Mouse (Mus musculus) brain, adult 2 months (tissue): Measurements from ENCODE around the gene Apopt1.
"Not testable (repeated sequence)": the region's sequence is repeated elsewhere in the genome, so short reads cannot be mapped to it uniquely, and the experiment has no call there.

Experiments used
- DNase-seq: peaks from one replicate; pipeline ENCODE4 v3.0.0; 2011; ENCODE audit warnings: low read depth, low spot score

The Apopt1 gene

DNA sequence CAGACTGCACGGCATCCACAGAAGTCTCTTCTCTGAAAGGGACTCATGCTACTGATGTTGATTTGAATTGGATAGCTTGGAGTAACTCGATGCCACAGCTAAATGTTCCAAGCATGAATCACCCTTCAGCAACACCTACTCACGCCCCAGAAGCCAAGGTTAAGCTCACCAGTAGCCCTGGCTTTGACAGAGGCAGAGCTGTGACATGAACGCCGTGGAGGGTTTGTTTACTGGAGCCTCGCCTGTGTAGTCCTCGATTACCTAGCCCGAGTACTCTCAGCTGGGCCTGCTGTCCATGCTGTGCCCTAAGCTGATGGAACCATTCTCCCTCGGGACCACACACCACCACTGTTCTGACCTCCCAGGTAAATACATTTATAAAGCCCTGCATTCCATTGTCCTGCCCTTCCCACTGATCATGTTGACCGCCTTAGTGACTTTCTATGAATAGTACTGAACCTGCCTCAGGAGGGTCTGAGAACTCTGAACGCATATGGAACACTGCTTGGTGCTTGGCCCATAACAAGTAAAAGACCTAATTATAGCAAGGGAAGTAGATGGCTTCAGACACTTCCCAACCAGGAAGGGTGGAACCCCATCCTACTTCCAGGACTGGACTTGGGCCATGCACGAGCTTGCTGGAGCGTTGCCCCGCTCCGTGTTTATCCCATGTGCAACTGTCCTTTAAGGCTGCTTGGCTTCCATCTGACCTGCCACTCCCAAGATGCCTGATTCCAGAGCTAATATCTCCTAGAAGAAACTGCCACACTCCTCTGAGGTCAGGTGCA lies 7.7 kb upstream of the Apopt1 start:
- DNase-seq = peak; percentile 45

GRCm38 (mm10) chr12:111708181-111708580 lies 4.9 kb upstream of the Apopt1 start:
- DNase-seq = no peak

- no peak for DNase-seq
Measured at GRCm38 (mm10) chr12:111710091-111710490, 3.0 kb upstream of the Apopt1 start.

- DNase-seq = no peak
Measured at GRCm38 (mm10) chr12:111712476-111712875, 585 bp upstream of the Apopt1 start.

GRCm38 (mm10) chr12:111713880-111714279 lies 819 bp downstream of the Apopt1 start:
- DNase-seq = not testable (repeated sequence)

DNA sequence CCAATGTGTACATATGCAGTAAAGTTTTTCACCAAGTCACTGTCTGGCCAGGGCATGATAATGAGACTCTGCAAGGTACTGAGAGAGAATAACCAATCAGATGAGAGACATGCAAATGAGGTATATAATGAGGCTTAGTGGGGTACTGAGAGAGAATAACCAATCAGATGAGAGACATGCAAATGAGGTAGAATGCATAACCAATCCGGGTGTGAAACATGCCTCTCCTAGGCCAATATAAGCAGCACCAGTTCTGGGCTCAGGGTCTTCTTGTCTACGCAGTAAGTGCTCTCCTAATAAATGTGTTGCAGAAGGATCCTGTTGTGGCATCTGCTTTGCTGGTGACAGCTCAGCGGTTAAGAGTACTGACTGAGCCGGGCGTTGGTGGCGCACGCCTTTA lies 3.4 kb downstream of the Apopt1 start:
- no peak for DNase-seq

- DNase-seq = peak; percentile 91
Measured at GRCm38 (mm10) chr12:111718656-111719055, 5.6 kb downstream of the Apopt1 start.

DNA sequence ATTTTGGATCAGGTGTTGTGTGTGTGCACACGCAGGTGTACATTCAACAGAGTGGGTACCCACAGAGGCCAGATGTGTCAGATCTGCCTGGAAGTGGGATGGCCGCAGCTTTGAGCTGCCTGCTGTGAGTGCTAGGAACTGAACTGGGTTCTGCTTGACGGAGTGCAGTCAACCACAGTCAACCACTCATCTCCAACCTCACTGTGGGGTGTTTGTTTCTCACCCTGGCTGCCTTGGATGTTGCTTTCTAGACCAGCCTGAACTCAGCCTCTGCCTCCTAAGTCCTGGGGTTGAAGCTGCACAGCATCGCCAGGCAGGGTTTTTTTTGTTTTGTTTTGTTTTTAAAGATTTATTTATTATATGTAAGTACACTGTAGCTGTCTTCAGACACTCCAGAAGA lies 7.2 kb downstream of the Apopt1 start:
- DNase-seq = no peak

GRCm38 (mm10) chr12:111722654-111723053 lies 9.6 kb downstream of the Apopt1 start:
- peak; percentile 74 for DNase-seq

DNA sequence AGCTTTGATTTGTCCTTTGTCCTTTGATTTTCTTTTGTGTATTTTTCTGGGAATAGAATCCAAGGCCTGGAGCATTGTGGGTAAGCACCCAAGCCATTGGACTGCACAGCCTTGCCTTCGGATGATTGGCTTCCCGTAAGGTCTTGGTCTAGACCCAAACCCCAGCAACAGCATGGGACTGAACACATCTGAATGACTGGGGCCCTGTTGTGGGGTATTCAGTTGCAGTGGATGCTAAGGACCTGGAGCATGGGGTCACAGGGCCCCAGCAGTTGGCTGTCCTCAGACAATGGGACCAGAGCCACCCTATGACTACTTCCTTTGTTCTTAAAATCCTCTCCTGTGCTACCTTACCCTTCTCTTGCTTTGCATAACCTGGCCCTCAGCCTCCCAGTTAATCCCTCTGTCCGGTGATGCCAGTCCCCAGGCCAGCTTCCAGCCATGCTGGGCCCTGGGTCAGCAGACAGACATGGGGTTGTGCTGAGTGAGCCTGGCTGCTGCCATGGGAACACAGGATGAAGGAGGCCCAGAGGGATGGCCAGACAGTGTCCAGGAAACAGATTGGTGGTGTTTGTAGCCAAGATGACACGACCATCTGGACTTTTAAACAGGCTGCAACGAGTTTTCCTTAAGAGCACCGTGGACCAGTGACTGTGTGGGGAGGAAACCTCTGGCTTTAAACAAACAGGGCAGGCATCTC lies 11.7 kb downstream of the Apopt1 start:
- DNase-seq = peak; percentile 95

GRCm38 (mm10) chr12:111725338-111726121 lies 12.5 kb downstream of the Apopt1 start:
- peak; percentile 91 for DNase-seq

- peak; percentile 87 for DNase-seq
Measured at GRCm38 (mm10) chr12:111726122-111726463, 13.0 kb downstream of the Apopt1 start.

DNA sequence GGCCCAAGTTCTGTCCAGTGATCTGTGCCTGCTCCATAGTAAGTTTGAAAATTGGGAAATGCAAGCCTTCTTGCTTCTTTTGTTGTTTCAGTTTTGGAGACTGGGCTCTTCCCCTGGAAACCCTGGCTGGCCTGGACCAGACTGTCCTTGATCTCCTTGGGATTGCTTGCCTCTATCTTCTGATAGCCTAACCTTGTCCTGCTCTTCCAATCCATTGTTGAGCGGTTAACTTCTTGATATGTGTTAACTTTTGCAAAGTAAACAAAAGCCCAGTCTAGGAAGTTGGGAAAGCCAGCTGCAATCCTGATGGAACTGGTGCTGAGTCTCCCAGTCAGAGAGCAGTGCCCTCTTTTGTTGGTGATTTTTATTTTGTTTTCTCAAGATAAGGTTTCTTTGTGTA lies 14.9 kb downstream of the Apopt1 start:
- no peak for DNase-seq

GRCm38 (mm10) chr12:111731822-111732807 lies 19.1 kb downstream of the Apopt1 start:
- peak; percentile 98 for DNase-seq

DNA sequence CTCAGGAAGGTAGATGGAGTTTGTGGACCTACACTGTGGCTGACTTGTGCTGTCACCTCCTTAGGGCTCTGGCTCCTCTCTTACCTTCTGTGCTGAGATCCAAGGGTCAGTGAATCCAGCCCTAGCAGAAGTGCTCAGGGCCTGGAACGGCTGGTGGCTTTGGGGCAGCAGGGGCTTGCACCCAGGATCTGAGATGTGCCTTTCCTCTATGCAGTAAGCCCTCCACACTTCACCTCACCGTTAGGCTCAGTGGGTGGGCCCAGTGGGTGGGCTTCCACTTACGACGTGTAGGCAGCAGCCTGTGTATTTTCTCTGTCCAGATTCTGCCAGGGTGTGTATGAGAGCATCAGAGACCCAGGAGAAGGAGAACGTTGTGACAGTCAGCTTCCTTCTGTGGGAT lies 19.9 kb downstream of the Apopt1 start:
- DNase-seq = no peak

- no peak for DNase-seq
Measured at GRCm38 (mm10) chr12:111734912-111735311, 21.9 kb downstream of the Apopt1 start.

DNA sequence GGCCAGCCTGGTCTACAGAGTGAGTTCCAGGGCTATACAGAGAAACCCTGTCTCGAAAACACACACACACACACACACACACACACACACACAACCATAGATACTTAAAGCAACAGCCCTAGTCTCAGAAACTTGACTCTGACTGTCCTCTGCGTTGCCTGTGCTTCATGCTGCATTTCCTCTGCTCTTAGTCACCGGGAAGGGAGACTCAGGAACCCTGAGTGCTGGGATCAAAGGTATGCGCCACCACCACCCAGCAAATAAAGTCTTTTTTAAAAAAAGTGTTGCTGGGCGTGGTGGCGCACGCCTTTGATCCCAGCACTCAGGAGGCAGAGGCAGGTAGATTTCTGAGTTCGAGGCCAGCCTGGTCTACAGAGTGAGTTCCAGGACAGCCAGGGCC lies 23.6 kb downstream of the Apopt1 start:
- not testable (repeated sequence) for DNase-seq

GRCm38 (mm10) chr12:111737370-111737769 lies 24.3 kb downstream of the Apopt1 start:
- DNase-seq = no peak

- DNase-seq = peak; percentile 87
Measured at GRCm38 (mm10) chr12:111738754-111739153, 25.7 kb downstream of the Apopt1 start.

DNA sequence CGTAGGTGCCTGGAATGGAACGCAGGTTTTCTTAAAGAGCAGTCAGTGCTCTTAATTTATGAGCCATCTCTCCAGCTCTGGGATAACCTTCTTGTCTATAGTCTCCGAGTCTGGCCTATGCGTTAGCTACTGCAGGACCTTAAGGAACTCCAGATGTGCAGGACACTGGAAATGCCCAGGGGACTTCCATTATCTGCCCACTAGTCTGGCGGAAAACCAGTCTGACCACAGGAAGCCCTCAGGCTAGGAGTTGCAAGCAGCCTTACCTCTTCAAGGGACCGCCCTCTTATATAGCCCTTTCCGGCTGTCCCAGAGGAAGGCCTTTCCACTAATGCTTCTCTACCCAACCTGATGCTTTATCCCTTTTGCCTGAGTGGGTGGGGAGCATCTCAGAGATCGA lies 28.3 kb downstream of the Apopt1 start:
- no peak for DNase-seq

DNA sequence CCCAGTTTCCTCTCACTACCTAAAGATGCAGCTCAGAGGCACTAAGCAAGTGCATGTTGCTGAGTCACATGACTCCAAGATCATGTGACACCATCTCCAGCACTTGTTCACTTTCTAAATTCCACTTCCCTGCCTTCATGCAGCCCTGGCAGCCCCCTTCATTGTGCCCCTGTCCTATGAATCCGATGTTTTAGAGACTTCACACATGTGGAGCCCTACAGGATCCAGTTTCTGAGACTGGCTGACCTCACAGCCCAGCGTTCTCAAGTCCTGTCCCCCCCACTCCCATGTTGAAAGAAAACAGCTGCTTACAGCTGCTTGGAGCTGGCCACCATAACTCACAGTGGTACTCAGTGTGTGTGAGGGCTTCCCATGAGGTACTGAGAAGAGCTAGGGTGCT lies 30.4 kb downstream of the Apopt1 start:
- DNase-seq = no peak
